Mouse (Mus musculus): ENCODE measurements around the gene Kif18a.

Kif18a gene

GRCm38 (mm10) chr2:109374881-109375280, 94.3 kb downstream of the Kif18a start:
- DNase-seq (ENCODE audit: low spot score): no peak

GRCm38 (mm10) chr2:109384019-109384418, 103.5 kb downstream of the Kif18a start:
- DNase-seq (ENCODE audit: low spot score): no peak

- DNase-seq (ENCODE audit: low spot score): no peak
Measured at GRCm38 (mm10) chr2:109386211-109386610, 105.7 kb downstream of the Kif18a start.

GRCm38 (mm10) chr2:109388733-109389132, 108.2 kb downstream of the Kif18a start:
- DNase-seq (ENCODE audit: low spot score): no peak

DNA sequence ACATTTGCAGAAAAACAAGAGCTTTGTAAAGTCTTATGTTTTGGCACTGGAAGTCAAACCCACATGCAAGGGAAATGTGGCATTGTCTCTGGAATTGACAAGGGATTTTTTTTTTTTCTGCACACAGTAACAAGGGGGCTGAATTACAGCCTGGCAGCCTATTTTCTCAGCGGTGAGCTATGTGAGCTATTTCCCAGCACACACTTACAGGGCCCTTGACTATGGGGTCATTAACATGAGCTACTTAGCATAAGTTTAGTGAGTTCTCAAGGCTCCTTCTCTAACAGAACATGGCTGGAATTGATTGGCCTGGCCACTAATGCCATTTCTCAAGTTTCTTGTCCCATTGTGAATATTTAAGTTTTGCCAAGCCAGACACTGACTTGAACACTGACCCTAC, 109.4 kb downstream of the Kif18a start:
- no peak for DNase-seq (ENCODE audit: low spot score)
